Mouse (Mus musculus): Measurements from ENCODE around the gene 1810010D01Rik. TPM values are rescaled to one million over a fixed set of nuclear protein-coding genes. Genes with fewer than 3 reads are reported as not detected.

Gene 1810010D01Rik
- total and polyA plus RNA-seq, 2 experiments, result 0.13 TPM; not detected in 1

DNA sequence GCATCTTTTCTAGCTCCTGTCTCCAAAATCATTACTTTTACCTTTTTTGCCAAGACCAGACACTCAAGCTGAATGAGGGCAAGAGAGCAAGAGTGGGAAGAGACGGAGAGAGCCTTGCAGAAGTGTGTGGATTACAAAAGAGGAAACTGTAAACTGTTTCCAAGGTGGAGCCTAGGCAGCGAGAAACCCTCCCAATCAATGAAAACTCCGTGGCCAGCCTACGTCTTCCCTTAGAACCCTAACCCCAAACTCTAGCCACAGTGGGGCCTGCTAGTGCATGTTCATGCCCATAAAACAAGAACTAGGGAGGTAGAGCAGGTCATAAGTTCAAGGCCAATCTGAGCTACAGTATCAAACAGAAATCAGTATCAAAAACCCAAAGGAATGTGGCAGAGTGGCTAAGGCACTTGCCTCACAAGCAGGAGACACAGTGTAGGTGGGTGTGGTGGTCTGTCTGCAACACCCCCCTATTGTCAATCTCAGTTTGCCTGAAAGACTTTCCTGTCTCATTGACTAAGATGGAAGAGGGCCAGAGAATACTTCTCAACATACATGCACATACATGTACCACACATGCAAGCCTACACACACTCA is 2.7 kb upstream of the 1810010D01Rik start:
- Histone ChIP-seq H3K27me3 (ENCODE audit: control insufficient read depth, insufficient read depth, low read length) (no peaks in the 10 kb centered on the region), H3K79me2 (ENCODE audit: control insufficient read depth, insufficient read depth, low read length) (no peaks in the 10 kb centered on the region), H3K9ac (ENCODE audit: low read depth, low read length) (no peak overlapping the region), H3K4me3 (ENCODE audit: insufficient read depth, low read depth, low read length) (no peak overlapping the region), H3K4me1 (ENCODE audit: control insufficient read depth, insufficient read depth, low read length) (no peaks in the 10 kb centered on the region), H3K36me3 (ENCODE audit: control insufficient read depth, insufficient read depth, low read length) (no peaks in the 10 kb centered on the region), H3K27ac (replicated peaks; ENCODE audit: insufficient read depth, low read depth, low read length) (no peak overlapping the region)
- TF ChIP-seq CTCF (IDR thresholded peaks at IDR 0.05; ENCODE audit: low read depth, low read length) (no peak), POLR2A (IDR thresholded peaks at IDR 0.05; ENCODE audit: extremely low read depth, insufficient read depth, low read length) (no peak)
- WGBS, result 84% methylated on average over 4 of the region's 4 CpGs
- DNase-seq (ENCODE audit: extremely low read depth, low read depth, low spot score), result no peak

DNA sequence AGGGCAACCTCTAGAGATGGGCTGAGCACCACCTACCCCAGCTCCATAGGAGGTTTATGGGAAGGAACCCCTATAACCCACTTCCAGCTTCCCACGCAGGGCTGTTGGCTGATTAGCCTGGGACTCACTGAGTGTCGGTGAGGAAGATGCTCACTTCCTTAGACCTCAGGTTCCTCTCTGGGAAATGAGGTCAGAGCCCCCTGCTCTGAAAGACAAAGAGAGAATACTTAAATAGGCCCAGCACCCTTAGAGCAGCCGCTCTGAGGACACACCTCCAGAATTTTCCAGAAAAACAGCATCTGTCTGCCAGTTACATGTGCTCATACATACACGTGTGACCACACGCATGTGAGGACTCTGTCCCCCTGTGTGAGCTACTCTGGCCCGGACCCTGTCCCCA is 1.1 kb downstream of the 1810010D01Rik start:
- Histone ChIP-seq H3K79me2 (ENCODE audit: control insufficient read depth, insufficient read depth, low read length) (no peaks in the 10 kb centered on the region), H3K27ac (replicated peaks; ENCODE audit: insufficient read depth, low read depth, low read length) (no peak overlapping the region)

DNA sequence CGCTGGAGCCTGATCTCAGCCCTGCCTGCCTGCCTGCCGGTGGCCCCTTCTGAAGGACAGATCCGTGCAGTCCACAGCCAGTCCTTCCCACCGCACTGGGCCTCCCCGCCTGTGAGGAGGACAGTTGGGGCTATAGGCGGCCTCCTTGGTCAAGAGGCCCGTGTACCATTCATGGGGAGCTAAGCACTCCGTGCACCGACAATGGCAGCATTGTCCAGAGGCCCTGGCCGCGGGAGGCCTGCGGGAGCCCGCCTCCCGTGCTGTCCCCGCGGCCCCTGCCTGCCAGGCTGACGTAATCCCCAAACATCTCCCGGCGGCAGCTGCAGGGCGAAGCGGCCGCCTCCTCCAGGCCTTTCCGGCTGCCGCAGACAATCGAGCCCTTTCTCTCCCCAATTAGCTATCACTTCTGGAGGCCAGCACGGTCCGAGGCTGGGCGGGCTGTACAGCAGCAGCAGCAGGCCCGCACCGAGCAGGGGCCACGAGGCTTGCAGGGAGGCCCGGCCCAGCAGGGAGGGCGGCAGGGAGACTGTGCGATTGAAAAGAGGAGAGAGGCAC is 1.8 kb downstream of the 1810010D01Rik start:
- no peaks in the 10 kb centered on the region for H3K4me1 ChIP-seq (ENCODE audit: control insufficient read depth, insufficient read depth, low read length)
- H3K4me3 ChIP-seq (ENCODE audit: insufficient read depth, low read depth, low read length), result peak overlapping the region; percentile 10; the same call in 1 of the 2 replicates
- no peak for TF ChIP-seq CTCF (IDR thresholded peaks at IDR 0.05; ENCODE audit: low read depth, low read length)
- TF ChIP-seq POLR2A (IDR thresholded peaks at IDR 0.05; ENCODE audit: extremely low read depth, insufficient read depth, low read length), result no peak
- peak overlapping the region; percentile 67 for H3K9ac ChIP-seq (ENCODE audit: low read depth, low read length)
- no peak overlapping the region for H3K27ac ChIP-seq (replicated peaks; ENCODE audit: insufficient read depth, low read depth, low read length)
- no peaks in the 10 kb centered on the region for H3K79me2 ChIP-seq (ENCODE audit: control insufficient read depth, insufficient read depth, low read length)
- 16% methylated on average over 34 of the region's 34 CpGs for WGBS
- H3K27me3 ChIP-seq (ENCODE audit: control insufficient read depth, insufficient read depth, low read length), result no peaks in the 10 kb centered on the region
- DNase-seq (ENCODE audit: extremely low read depth, low read depth, low spot score), result no peak
- H3K36me3 ChIP-seq (ENCODE audit: control insufficient read depth, insufficient read depth, low read length), result no peaks in the 10 kb centered on the region

More for the DNA sequence above, 1.1 kb downstream of the 1810010D01Rik start:
- Histone ChIP-seq H3K36me3 (ENCODE audit: control insufficient read depth, insufficient read depth, low read length) (no peaks in the 10 kb centered on the region), H3K4me1 (ENCODE audit: control insufficient read depth, insufficient read depth, low read length) (no peaks in the 10 kb centered on the region), H3K27me3 (ENCODE audit: control insufficient read depth, insufficient read depth, low read length) (no peaks in the 10 kb centered on the region), H3K4me3 (ENCODE audit: insufficient read depth, low read depth, low read length) (no peak overlapping the region), H3K9ac (ENCODE audit: low read depth, low read length) (no peak overlapping the region)
- WGBS, result 90% methylated on average over 6 of the region's 6 CpGs
- no peak for DNase-seq (ENCODE audit: extremely low read depth, low read depth, low spot score)
- TF ChIP-seq POLR2A (IDR thresholded peaks at IDR 0.05; ENCODE audit: extremely low read depth, insufficient read depth, low read length) (no peak), CTCF (IDR thresholded peaks at IDR 0.05; ENCODE audit: low read depth, low read length) (no peak)

DNA sequence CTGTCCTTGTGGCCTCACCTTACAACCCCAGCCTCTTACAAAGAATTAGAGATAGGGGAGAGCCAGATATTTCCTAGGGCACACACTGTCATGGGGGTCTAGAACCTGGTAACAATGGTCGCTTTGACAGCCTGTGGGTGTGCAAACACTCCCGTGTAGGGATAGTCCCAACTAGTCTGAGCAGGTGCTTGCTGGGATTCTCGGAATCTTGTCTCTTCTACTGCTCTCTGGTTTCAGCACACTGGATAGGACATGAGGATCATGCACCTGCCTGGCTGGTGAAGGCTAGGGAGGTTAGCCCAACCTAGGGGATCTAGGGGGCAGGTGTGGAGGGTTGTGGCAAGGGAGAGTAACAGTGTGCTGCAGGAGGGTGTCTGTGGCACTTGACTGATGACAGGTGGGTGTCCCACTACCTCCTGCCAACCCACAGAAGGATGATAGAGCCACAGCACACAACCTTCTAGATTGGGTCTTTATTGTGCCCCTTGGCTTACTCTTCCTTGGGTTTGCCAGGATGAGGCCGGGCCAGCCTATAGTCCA is 2.5 kb downstream of the 1810010D01Rik start:
- no peaks in the 10 kb centered on the region for H3K36me3 ChIP-seq (ENCODE audit: control insufficient read depth, insufficient read depth, low read length)
- H3K27me3 ChIP-seq (ENCODE audit: control insufficient read depth, insufficient read depth, low read length), result no peaks in the 10 kb centered on the region
- no peak overlapping the region for H3K4me3 ChIP-seq (ENCODE audit: insufficient read depth, low read depth, low read length)
- 90% methylated on average over 4 of the region's 4 CpGs for WGBS
- TF ChIP-seq POLR2A (IDR thresholded peaks at IDR 0.05; ENCODE audit: extremely low read depth, insufficient read depth, low read length) (no peak), CTCF (IDR thresholded peaks at IDR 0.05; ENCODE audit: low read depth, low read length) (no peak)
- H3K79me2 ChIP-seq (ENCODE audit: control insufficient read depth, insufficient read depth, low read length), result no peaks in the 10 kb centered on the region
- no peak overlapping the region for H3K9ac ChIP-seq (ENCODE audit: low read depth, low read length)
- DNase-seq (ENCODE audit: extremely low read depth, low read depth, low spot score), result no peak
- H3K4me1 ChIP-seq (ENCODE audit: control insufficient read depth, insufficient read depth, low read length), result no peaks in the 10 kb centered on the region
- H3K27ac ChIP-seq (replicated peaks; ENCODE audit: insufficient read depth, low read depth, low read length), result no peak overlapping the region

DNA sequence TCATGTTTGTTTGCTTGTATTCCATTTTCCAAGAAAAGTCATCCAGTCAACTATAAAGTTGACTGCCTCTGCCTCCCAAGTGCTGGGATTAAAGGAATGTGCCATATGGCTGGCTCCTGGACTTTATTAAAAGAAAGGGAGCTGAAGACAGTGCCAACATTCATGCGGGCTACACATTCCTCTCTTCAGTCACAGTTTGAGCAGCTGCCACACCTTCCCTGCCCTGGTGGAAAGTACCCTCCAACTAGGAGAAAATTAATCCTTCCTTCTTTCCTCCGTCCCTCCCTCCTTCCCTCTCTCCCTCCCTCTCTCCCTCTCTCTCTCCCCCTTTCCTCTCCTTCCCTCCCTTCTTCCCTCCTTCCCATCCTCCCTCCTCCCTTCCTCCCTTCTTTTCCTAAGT is 8.2 kb downstream of the 1810010D01Rik start:
- Histone ChIP-seq H3K27me3 (ENCODE audit: control insufficient read depth, insufficient read depth, low read length) (no peaks in the 10 kb centered on the region), H3K4me3 (ENCODE audit: insufficient read depth, low read depth, low read length) (no peak overlapping the region), H3K27ac (replicated peaks; ENCODE audit: insufficient read depth, low read depth, low read length) (no peak overlapping the region), H3K36me3 (ENCODE audit: control insufficient read depth, insufficient read depth, low read length) (no peaks in the 10 kb centered on the region), H3K4me1 (ENCODE audit: control insufficient read depth, insufficient read depth, low read length) (no peaks in the 10 kb centered on the region), H3K79me2 (ENCODE audit: control insufficient read depth, insufficient read depth, low read length) (no peaks in the 10 kb centered on the region), H3K9ac (ENCODE audit: low read depth, low read length) (no peak overlapping the region)
- DNase-seq (ENCODE audit: extremely low read depth, low read depth, low spot score), result no peak
- 71% methylated on average over 2 of the region's 2 CpGs for WGBS
- no peak for TF ChIP-seq CTCF (IDR thresholded peaks at IDR 0.05; ENCODE audit: low read depth, low read length)
- no peak for TF ChIP-seq POLR2A (IDR thresholded peaks at IDR 0.05; ENCODE audit: extremely low read depth, insufficient read depth, low read length)

- H3K9ac ChIP-seq (ENCODE audit: low read depth, low read length), result no peak overlapping the region
- no peaks in the 10 kb centered on the region for H3K27me3 ChIP-seq (ENCODE audit: control insufficient read depth, insufficient read depth, low read length)
- WGBS, result 67% methylated on average over 4 of the region's 4 CpGs
- no peak overlapping the region for H3K27ac ChIP-seq (replicated peaks; ENCODE audit: insufficient read depth, low read depth, low read length)
- TF ChIP-seq POLR2A (IDR thresholded peaks at IDR 0.05; ENCODE audit: extremely low read depth, insufficient read depth, low read length) (no peak), CTCF (IDR thresholded peaks at IDR 0.05; ENCODE audit: low read depth, low read length) (no peak)
- H3K4me3 ChIP-seq (ENCODE audit: insufficient read depth, low read depth, low read length), result no peak overlapping the region
- no peaks in the 10 kb centered on the region for H3K36me3 ChIP-seq (ENCODE audit: control insufficient read depth, insufficient read depth, low read length)
- no peaks in the 10 kb centered on the region for H3K79me2 ChIP-seq (ENCODE audit: control insufficient read depth, insufficient read depth, low read length)
- DNase-seq (ENCODE audit: extremely low read depth, low read depth, low spot score), result no peak
- H3K4me1 ChIP-seq (ENCODE audit: control insufficient read depth, insufficient read depth, low read length), result no peaks in the 10 kb centered on the region
These were observed 9.7 kb downstream of the 1810010D01Rik start for GRCm38 (mm10) chr7:145198223-145198714.

Data from liver, adult 2 months (tissue).